Mouse (Mus musculus): ENCODE results near the gene Rpl36a.

Rpl36a gene

DNA sequence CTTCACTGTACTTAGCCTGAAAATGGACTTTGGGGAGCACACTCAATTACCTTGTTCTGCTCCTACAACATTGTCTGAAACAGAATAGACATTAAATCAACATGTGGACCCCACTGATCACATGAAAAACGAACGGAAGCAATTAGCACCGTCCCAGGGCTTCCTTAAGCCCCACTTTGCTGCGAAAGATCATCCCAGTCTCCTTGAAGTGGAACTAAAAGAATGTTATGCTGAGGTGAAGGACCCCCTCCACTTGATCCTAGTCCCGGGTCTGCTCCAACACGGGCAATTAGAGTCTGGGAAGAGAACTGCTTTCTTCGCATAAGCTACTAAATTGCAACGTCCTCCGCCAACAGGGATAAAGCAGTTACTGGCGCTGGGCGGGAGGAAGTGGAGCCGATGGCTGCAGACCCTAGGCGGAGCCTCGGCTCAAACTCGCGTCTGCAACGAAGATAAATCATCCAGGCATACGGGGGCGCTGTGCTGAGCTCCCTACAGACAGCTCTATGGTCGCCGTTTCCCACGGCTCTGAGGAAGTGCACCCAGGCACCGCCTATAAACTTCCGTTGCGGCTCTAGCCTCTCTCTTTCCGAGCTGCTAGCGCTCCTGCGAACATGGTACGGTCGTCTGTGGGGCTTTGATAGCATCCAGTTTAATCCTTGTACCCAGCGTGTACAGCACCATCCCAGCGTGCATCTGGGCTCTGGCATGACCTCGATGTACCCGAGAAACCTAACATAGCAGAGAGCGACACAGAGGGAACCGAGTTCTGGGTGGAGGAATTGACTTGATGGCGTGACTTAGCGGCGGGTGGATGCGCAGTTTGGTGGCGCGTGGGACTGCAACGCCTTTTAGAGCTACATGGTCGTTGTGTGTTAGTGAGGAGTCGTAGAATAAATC, at the start of gene Rpl36a:
Gene Rpl36a (plus strand): TSS at position 552 of the 900 bp plus-strand sequence.
- peak; percentile 93 to 96 for DNase-seq

DNA sequence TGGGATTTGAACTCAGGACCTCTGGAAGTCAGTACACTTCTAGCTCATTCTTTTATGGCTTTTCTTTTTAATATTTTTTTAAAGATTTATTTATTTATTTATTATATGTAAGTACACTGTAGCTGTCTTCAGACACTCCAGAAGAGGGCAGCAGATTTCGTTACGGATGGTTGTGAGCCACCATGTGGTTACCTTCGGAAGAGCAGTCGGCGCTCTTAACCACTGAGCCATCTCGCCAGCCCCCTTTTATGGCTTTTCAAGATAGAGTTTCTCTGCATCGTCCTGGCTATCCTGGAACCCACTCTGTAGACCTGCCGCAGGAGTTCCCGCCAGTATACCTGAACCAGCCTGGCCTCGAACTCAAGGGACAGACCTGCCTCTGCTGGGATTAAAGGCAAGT, 45.7 kb upstream of the Rpl36a start:
- peak in 1 of 2 experiments; percentile 8 for DNase-seq

DNA sequence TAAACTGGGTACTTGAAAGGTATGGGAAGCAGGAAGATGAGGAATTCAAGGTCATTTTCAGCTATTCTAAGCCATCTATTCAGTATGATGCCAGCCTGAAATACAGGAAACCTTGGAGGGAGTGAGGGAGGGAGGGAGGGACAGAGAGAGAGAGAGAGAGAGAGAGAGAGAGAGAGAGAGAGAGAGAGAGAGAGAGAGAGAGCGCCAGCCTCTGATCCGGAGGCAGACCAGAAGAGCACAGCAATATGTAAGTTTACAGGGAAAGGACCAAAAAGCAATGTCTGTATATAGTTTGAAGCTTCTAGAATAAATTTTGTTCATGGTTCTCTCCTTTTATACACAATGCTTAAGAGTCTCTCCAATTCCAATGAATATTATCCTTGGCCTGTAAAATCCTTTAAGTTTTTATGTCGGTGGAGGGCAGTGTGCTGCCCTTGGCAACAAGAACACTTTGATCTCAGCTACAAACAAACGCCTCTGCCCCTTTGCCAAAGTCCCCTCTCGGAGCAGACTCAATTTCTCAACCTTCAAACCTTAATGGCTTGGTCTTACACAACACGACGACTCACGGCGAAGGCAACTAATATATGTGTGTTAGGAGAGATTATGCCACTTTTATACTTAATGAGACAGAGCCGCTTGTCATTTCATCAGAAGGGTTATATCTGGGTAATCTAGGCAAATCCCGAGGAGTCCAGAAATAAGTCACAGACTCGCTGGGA, 44.9 kb upstream of the Rpl36a start:
- peak; percentile 2 to 12 for DNase-seq

DNA sequence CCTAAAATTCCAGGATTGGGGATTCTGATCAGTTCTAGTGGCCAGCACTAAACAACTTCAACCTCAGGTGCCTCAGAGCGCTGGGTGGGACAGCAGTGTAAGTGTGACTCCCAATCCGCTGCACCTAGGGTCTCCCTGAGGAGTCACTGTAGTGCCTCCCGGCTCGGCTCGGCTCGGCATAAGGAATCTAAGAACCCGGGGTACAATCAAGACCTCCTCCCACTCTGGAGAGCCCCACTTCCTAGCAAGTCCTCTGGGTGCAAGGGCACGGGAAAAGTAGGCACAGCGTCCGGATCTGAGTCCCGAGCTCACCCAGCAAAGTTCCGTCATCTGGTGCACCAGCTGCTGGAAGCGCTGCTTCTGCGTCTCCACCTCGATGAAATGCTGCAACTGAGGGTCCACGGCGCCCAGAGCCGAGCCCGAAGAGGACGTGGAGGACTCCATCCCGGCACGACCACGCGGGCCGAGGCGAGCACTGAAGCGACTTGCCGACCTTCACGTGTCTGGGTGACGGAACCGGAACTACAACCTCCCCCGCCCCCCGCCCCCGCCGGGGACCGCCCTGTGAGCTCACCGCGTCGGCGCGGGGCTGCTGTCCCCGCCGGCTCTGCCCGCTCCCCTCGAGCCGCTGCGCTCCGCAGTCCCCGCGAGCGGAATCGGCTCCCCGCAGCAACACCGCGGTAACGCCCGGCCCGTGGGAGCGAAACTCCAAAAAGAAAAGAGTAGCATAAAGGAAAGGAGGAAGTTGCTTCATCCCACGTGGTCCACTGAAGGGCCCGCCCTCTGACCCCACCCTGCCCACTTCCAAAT, 44.1 kb upstream of the Rpl36a start, which contains the start of gene Timm8a1:
Gene Timm8a1 (minus strand): TSS at position 721 of the 810 bp plus-strand sequence.
- DNase-seq: peak; percentile 74 to 83

DNA sequence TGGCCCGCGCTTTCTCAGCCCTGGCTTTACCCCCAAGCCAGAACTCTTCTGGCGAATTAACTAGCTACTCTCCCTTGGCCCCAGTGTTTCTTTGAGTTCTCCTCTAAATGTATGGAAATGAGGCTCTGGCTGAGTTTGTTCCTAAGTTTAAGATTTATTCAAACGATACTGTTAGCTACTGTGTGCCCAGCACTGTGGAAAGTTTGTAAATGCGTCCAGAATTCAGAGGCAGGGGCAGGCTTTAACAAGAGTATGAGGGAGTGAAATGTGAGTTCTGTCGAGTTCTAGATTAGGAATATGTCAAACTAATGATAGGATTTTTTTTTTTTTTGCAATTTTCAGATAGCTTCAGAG, 43.5 kb upstream of the Rpl36a start:
- no peak for DNase-seq

DNA sequence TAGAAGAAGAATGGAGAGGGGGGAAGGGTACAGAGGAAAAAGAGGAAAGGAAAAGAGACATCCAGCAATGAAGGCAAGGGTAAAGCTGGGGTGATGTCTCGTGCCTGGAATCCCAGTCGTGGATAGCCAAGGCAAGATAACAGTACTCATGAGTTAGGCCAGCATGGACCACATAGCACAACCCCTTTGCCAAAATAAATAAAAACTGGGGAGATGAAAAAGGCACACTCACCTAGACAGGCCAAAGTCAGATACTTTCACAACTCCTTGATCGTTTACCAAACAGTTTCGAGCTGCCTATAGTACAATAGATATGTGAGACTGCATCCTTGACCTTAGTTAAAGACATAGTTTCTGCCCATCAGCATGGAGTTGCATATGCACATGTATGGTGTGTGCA, 38.1 kb upstream of the Rpl36a start:
- no peak for DNase-seq

DNA sequence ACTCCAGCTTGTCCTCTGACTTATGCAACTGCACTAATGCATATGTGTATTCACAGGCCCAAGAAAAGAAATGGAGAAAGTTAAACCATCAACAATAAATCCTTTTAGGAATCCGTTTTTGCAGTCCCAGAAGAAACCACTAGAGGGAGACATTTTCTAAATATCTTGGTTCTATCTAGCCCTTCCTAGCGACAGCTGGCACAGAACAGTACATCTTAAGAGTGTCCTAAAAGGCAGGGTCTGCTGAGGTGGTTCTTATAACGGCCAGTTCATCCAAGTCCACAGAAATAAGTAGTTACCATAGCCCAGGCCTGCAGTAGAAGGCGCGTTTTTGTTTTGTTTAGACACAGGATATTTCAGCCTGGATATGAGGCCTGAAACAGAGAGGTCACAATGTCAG, 34.6 kb upstream of the Rpl36a start:
- peak in 1 of 2 experiments; percentile 20 for DNase-seq

DNA sequence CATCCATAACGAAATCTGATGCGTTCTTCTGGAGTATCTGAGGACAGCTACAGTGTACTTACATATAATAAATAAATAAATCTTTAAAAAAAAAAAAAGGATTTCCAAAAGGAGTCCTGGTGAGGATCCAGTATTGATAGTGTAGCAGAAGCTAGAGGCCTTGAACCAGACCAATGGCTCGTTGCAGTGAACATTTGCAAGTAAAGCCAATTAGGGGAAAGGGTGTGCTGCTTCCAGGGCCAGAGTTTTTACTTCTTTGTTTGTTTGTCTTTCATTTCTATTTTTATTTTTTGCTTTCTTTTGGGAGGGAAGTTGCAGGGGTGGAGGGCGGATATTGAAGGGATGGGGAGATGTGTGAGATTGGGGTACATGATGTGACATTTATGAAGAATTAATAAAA, 32.1 kb upstream of the Rpl36a start:
- DNase-seq: no peak

DNA sequence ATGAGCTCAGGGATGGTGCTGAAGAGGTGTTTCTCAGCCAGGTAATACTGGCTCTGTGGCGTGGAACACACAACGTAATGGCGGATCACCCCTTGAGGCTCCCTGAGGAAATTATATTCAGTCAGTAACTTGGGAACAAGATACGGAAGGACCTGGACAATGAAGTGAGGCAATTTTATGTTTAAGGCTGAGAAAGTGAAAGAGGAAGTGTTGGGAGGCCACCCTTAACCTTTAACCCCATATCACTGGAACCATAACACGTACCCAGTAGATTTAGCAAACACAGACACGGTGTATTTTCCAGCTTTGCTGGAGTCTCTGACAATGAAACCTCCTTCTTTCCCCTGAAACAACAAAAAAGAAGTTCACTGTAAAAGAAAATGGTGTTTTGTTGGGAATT, 31.0 kb upstream of the Rpl36a start:
- no peak for DNase-seq

DNA sequence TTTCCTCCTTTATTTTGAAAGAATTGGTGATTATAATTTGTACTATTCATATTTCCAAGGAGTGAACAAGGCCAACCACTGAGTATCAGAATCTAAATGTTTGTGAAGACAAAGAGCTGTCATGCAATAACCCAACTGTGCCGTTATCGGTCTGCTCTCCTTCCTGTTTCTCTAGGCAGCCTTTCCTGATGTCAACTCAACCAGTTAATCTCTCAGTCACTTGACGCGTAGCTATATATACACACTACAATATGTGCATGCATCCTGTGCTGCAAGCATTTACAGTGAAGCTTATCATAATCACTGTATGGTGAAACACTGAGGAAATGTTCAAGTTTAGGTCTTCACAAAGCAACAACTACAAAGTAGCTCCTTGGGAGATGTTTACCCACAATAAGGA, 21.1 kb upstream of the Rpl36a start:
- no peak for DNase-seq

DNA sequence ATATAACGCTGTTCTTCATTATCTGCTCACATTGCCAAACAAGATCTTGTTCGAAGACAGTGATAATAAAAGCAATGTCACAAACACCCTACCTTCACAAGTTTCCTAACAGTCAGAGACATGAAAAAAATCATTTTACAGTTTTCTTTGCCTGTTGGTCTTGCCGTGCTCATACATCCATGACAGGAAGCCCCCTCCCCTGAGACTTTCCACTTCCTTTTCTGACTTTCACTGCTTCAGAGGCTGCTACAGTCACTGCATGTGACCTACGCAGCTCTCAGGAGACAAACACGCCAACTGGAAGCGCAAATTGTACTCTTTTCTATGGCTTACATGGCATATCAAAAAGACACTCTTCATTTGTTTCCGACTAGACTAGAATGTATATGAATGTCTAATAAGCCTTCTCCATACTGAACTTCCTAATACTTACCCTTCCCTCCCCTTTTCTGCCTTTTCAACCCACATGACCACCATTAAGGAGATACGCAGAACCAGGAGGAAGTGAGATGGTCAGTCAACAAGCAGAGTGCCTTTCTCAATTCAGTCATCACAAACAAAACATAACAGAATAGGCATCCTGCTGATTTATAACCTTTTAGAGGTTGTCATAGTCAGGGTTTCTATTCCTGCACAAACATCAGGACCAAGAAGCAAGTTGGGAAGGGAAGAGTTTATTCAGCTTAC, 18.8 kb upstream of the Rpl36a start:
- no peak for DNase-seq

DNA sequence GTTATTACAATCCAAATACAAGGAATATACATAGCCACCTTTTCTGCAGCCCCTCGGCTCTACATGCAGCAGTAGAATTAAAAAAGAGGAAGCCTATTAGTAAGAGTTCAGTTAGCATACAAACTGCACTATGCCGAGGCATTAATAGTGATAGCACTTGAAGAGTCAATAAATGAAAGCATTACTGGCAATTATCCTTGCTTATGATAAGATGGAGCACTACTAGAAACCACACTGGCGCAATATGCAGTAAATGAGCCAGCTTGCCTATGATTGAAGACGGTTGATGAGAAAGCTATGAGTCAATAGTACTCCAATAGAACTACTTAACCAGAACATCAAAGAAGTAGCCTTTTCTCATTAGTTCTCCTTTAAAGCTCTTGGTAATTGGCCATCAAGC, 7.6 kb upstream of the Rpl36a start:
- DNase-seq: no peak

DNA sequence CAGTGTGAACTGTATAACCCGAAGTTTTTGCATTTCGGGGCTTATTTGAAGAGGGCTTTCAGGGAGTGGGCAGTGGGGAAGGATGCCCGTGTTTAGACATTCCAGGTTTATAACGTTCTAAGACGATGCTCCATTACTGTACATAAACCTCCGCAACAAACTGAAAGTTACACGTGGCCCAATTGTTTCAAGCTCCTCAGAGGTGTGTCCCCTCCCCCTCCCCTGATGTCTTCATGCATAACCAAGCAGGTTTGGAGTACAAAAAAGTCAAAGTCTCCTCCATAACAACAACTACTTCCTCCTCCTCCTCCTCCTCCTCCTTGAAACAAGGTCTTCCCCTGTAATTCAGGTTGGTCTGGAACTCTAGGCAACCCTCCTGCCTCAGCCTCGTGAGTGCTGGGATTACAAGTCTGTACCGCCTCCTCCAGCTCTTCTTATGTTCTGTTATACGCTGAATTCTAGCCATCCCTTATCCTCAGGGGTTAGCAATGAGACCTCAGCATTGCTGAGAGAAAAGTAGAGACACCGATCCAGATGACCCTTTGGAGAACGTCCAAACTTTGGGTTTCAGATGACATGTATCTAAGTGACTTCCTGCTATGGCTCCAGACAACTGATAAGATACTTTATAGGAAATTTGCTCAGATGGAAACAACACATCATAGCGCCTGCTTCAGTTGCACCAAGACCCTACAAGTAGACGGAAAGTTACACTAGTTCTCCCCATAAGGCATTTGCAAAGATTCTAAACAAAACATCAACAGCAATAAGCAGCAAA, 4.7 kb upstream of the Rpl36a start:
- no peak for DNase-seq

DNA sequence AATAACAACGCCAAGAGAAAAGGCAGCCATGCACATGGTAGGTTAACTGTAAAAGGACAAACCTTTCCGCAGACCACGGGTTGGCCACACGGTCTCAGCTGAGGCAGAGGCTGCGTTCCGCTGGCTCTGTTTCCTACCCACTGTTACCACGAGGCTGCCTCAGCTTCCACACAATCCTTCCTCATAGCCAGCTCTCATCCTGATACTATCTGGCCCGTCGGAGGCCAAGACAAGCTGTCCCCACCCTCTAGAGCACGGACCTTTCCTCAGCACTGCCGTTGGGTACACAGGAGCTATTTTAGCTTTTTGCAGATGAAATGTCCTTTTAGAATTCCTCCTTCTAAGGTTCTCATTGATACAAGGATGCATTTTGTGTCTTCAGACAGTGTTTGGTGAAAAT, 3.2 kb upstream of the Rpl36a start:
- no peak for DNase-seq

DNA sequence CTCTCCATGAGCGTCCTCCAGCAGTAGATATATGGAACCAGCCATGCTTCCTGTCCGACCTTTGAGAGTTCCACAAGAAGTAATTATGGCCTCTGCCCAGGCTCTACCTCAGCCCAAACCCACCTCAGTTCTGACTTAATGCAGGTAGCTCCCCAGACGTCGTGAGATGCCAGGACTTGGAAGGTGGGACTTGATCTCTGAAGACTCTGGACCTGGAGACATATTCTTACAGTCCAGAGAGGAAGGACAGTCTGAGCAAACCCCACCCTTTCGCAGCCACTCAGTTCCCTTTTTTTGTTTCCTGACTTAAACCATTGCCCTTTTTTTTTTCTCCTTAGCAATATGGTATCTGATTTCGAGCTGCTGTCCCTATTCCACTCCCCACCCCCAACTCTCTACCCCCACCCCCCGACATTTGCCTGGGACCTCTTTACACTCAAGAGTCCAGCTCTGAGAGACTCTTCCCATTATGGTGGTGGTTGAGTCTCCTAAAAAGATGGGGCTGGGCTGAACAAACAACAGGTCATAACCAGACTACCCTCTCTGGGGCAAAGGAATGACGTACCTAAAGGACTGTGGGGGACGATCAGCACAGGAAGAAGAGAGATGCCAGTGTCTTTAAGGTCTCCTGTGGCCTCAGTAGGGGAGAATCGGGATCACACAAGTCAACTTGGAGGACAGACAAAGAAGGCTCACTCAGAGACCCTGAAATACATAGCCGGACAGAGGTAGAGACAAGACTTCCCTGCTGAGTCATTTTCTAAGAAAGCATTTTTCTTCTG, 2.4 kb upstream of the Rpl36a start, which contains the start of gene Btk:
Gene Btk (minus strand): TSS at position 683 of the 782 bp plus-strand sequence.
- DNase-seq: no peak

DNA sequence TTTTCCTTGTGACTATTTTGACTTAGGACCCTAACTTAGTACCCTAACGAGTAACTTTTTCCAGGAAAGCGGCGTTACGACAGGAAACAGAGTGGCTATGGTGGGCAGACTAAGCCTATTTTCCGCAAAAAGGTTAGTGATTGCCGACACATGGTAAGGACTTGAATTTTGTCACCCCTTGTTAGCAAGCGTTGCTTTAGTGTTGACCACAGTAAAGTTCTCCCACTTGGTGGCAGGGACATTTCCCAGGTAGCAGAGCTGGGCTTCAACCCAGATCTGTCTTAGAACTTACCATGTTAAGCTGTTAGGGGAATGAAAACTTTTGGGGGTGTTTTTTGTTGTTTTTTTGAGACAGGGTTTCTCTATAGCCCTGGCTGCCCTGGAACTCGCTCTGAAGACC, 993 bp downstream of the Rpl36a start:
- DNase-seq: no peak

DNA sequence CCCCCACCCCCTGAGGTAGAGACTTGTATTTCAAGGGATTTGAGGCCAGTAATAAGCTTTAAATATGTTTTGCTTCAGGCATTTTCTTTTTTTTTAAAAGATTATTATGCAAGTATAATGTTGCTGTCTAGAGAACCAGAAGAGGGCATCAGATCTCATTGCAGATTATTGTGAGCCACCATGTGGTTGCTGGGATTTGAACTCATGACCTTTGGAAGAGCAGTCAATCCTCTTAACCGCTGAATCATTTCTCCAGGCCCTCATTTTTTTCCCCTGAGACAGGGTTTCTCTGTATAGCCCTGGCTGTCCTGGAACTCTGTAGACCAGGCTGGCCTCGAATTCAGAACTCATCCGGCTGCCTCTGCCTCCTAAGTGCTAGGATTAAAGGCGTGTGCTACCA, 2.8 kb downstream of the Rpl36a start:
- DNase-seq: no peak

DNA sequence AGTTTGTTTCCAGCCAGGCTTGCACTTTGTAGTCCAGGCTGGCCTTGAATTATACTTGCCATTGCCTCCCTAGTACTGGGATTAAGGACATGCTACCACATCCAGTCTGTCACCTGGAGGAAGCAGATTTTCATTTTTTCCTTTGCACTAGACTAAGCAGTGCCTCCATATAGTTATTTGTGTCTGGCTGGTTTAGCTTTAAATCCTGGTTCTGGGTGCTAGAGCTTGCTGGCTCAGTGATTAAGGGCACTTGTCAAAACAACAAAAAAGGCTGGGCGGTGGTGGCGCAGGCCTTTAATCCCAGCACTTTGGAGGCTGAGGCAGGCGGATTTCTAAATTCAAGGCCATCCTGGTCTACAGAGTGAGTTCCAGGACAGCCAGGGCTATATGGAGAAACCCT, 3.5 kb downstream of the Rpl36a start:
- no peak for DNase-seq

DNA sequence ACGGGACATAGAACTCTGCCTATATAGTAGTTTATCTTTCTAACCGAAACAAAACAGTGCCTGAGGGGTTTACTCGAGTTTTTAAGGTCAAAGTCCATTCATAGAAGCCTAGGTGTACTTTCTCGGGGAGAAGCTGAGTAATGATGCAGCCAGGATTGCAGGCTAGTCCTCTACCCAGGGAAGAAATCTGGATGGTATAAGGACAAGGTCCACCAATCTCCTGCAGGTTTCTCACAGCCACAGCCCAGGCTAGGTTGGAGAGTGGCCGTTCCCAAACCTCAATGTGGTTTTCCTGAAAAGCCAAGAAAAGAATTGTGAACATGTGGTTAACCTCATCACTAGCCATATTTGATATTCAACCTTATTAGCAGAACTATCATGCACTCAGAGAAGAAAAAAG, 4.4 kb downstream of the Rpl36a start:
- no peak for DNase-seq

DNA sequence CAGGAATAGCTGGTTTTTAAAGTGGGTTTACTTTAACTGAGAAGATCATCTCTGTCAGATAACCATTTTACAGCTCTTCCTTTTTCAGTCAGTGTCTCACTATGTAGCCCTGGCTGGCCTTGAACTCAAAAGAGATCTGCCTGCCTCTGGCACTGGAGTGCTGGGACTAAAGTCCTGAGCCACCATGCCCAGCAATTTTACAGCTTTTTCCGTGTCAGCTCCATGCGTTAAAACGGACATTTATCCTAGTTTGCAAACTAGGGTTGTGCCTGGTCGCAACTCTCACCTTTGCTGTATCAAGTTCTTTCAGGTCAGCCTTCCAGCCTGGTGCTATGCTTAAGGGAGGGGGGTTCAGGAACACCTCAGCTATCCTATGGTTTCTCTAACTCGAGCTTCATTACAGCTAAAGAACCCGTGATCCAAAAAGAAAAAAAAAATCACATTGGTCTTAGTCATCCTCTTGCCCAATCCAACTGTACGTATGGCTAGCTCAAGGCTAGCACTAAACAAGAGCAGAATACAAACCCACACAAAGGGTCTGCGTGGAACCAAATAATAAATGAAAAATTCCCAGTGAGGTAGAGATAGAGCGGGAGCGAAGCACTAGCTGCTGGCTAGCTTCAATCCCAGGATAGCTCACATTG, 14.6 kb downstream of the Rpl36a start:
- DNase-seq: no peak
